Mouse (Mus musculus): Measurements from ENCODE around the gene Mtg2.

Mtg2 gene

DNA sequence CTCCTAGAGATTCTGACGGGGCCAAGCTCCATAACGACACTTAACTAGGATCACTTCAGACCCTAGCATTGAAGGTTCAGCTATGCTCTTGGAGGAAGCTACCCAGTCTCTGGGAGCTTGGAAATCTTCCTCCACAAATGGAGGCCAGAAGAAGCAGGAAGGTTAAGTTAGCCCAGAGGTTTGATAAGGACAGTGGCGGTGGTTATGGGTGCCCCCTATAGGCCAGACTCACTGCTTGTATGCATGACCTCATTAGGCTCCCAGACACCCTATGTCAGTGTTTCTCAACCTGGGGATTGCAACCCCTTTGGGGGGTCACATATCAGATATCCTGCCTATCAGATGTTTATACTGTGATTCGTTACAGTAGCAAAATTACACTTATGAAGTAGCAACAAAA is 36.7 kb downstream of the Mtg2 start:
- peak; percentile 34 to 47 for DNase-seq

DNA sequence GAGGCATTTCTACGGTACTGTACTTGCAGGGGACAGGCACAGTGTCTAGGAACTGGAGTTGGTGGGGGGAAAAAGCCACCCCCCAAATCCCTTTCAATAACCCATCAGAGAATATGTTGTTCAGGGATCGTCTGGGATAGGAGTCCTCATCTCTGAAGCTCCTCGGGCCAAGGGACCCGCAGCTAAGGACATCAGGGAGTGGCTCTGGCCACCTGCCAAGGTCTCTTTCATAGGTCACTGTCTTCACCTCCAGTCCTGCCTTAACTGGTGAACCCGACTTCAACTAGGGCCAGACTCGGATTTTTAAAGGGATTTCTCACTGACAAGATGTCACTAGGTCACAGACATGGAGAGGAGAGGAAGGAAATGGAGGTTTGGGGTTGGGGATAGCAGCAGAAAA is 37.9 kb downstream of the Mtg2 start:
- DNase-seq, result no peak

DNA sequence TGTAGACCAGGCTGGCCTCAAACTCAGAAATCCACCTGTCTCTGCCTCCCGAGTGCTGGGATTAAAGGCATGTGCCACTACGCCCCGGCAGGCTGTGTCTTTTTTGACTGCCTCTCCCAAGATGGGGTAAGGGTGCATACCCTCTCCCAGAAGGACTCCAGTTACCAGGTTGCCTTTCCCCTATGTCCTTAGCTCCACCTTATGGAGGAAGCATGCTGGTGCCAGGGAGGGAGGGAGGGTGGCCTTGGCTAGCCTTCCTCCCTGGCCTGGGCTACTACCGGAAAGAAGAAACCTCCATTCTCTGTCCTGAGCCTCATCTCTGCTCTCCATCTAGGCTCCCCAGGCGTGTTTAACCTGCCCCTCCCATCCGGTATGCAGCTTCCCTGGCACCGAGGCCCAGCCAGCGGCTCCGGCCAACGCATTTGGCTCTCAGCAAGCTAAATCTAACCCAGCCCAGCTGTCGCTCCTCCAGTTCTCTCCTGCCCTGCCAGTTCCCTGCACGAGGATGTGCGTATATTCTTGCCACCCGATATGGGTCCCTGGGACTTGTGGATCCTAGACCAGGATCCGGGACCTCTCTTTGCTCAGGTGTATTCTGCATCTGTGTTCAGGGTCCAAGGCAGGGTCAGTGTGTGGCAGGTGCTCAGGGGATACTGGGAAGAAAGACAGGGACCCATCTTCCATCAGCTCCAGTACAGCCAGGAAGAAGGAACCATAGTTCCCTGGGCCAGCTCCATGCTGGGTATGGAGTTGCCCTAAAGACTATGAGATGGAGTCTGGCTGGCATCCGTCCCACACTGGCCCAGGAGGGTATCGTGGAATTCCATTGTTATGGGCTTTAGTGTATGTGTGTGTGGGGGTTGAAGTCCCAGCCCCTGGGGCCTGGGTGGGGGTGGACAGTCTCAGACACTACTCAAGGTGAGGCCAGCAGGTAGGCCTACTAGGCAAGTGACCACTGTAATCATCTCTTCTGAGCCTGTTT is 43.8 kb downstream of the Mtg2 start:
- DNase-seq, result no peak

DNA sequence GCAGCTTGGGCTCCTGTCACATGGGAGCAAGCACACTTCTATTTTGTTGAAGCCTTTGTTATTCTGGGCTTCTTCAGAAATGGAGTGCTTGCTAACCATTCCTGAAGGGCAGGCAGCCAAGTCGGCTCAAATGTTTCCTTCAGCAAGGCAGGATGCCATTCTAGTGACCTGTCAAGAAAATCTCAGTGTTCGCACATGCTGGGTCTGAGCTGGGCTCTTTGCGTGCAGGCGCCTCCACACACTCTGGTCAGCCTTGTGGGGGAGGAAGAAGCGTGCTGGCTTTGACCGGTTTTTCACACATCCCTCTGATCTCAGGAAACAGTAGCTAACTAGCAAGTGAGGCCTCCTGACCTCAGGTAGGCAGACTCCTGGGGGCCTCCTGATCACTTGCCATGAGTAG is 44.9 kb downstream of the Mtg2 start:
- DNase-seq, result no peak

DNA sequence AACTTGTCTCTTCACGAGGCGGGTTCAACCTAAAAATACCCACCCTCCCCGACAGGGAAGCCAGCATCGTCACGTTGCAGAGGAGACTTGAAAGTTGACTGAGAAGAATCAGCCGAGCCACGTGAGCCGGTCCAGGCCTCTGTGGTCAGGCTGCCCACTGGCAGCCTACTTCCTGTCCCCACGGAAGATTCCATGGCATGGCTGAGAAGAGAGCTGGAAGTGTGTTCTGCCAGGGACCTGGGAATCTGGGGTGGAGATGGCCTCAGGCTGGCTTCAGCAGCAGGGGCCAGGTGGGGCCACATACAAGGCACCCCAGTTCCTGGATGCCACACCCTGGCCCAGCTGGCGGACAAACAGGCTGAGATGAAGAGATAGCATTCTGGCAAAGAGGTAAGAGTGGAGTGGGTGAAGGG is 45.7 kb downstream of the Mtg2 start:
- no peak for DNase-seq

DNA sequence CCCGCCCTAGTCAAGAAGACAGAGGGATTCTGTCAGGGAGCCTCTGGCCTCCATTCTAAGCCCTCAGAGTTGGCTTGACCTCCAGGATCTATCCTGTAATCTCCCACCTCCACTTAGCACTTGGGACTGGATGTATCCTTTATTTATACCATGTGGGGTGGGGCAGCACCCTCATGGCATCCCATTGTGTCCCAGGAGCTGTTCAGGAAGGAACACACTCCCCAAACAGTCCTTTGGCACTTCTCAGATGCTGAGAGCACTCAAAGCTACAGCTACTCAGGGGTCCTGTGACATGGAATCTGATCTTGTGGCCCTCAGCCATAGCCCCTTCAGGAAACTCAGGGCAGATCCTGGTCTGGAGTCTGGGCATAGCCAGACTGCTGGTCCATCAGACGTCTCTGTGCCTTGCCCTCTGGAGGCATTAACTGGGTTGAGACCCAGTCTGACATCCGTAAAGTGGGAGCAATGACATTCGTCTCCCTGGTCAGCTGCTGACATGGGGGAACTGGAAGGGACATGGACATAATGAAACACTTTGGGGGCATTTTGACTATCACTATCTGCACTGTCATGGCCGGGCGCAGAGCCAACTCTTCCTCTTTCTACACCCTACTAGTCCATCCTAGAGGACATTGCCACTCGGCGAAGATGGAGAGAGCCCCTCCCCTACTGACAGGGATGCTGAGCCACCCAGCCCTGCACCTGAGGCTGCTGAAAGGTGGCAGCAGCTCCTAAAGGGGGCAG is 46.5 kb downstream of the Mtg2 start:
- no peak for DNase-seq

DNA sequence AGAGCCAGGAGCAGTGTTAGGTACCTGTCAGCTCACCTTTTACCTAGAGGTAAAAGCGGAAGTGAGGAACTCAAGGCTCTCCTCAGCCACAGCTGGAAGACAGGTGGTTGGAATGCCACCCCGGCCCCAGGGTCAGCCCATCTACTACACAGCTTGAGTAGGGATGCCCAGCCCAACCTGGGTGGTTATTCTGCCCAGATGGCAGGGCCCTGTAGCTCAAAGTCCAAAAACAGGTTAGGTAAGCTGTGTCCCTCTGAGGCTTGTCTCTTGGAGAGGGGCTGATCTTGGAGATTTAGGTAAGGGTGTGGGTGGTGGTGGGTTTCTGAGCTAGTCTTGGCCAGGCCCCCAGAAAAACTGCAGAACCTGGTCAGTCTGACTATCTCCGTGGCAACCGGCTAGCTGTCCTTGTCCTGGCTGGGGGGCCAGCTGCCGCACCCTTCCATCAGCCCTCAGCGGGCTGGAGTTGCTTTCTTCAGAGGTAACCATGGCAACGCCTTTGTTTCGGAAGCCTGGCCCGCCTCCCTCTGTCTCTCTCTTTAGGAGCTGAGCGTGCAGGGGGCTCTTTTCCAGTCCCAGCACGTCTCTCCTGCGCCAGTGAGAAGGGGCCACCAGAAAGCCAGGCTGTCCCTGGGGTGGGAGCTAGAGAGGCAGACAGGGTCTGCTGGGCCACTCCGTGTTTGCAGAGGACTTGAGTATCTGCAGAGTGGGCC is 47.3 kb downstream of the Mtg2 start:
- peak; percentile 19 to 20 for DNase-seq

DNA sequence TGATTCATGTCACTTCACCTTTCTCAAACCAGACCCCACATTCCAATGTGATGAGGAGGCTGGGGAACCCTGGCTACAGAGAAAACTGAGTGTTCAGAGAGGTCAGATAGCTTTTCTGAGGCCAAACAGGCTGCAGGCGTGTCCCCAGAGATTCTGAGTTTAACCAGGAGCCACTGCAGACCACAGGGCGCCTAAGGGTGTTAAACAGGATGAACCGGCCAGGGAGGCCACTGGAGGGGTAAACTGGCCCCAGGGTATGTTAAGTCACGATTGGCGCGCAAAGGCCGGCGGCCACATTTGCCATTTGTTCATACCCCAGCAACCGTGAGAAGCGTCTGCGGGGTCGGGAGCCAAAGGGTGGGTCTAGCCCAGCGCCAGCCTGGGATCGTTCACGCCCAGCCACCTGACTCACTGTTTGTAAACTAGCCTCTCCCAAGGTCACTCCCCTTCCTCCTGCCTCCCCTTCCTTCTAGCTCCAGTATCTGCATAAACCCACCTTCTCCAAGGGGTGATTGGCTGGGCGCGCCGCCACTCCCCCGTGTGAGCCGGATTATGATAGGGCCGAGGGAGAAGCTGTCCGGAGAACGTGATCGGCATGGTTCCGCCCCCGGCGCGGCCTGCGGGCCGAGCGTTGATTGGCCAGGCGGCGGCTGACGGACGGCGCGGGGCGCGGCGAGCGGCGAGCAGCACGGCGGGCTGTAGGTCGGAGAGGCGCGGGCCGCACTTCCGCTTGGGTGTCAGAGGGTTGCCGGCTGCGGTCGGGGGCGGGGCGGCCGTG is 48.5 kb downstream of the Mtg2 start, which contains the start of gene Osbpl2:
Gene Osbpl2 (plus strand): TSS at position 646 of the 778 bp plus-strand sequence.
- DNase-seq, result peak; percentile 96 to 97

DNA sequence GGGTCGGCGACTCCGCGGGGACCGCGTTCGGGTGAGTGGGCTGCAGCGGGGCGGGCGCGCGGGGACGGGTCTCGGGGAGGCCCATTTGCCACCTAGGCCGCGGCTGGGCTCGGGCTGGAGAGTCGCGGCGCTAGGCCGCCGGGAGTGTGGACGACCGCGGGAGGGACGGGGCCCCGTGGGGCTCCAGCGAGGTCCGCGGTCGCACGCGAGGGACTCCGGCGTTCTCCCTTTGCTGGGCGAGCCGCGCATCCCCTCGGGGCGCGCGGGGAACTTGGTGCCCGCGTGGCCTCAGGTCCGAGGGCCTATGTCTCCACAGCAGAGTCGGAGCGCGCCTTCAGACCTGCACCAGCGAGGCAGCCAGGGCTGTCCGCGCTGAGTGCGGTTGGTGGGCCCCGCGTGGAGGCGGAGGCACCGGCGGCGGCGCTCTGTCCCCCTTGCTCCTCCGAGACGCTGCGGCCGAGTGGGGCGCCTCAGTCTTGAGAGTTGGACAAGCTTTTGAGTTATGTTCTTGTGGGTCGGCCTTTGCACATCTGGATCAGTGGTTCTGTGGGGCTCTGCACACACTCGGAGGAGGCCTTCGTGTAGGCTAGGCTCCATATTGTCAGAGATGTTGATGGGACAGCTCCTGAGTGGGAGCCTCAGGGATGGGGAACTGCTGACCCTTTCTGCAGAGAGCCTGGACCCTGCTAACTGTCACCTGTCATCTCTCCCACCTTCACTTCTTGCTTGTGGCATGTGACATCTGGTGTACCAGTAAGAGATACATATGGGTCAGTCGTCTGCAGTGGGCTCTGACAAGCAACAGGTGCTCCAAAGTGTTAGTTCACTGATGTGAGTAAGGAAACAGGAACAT is 49.3 kb downstream of the Mtg2 start:
- peak; percentile 48 to 59 for DNase-seq

DNA sequence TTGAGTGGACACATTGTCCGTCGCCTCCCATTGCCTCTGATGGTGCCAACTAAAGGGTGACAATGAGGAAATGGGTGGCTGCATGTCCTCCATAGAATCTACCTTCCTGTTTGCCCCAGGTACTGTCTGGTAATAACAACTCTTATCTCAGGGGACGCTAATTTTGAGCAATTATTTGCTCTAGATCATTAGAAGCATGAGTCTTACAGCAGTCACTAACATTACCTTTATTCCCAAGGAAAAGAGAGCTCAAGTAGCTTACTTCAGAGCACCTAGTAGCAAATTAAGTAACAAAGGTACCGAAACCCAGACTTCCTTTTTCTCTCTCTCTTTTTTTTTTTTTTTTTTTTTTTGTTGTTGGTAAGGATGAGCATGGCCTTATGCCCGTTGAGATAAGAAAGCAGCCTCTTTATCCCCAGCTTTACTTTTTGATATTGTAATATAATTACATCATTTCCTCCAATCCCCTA is 49.9 kb downstream of the Mtg2 start:
- DNase-seq, result no peak

DNA sequence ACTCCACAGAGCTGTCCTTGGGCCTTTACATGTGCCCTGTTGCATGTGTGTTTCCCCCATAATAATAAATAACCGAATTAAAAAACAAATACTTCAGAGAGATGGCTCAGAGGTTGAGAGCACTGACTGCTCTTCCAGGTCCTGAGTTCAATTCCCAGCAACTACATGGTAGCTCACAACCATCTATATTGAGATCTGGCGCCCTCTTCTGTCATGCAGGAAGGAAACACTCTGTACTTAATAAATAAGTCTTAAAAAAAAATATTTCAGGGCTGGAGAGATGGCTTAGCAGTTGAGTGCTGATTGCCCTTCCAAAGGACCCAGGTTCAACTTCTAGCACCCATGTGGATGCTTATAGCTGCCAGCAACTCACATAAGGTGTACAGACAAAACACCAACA is 53.8 kb downstream of the Mtg2 start:
- no peak for DNase-seq

DNA sequence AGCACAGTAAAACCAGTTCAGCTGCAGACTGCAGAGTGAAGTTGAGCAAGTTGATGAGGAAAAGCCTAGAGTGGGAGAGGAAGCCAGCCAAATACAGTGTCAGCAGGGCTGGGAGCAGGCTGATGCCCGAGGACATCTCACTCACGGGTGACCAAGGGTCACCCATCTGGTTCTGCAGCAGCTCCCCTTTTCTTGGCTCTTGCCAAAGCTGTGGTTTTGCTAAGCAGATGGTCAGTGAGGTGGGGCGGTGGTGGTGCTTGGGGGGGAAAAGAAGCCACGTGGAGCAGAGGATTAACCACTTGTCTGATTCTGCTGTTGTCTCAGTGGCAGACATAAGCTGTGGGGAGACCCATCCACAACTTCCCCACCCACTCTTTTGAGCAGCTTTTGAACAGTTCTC is 55.8 kb downstream of the Mtg2 start:
- DNase-seq, result no peak

DNA sequence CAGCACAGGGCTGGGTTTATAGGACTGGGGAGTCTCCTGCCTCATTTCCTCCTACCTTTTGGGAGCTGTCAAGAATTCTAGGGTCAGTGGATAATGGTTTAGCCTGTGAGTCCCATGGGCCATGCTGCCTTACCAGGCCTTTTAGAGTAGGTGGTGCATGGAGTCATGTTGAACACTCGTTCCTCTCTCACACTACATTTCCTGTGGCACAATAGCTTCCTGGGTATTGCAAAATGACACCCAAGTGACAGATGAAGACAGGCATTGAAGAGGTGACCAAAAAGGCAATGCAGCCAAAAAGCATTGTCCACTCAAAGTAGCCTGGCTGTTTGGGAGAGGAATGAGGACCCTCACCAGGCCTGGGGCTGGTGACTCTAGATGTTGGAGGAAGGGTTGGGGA is 57.3 kb downstream of the Mtg2 start:
- no peak for DNase-seq

DNA sequence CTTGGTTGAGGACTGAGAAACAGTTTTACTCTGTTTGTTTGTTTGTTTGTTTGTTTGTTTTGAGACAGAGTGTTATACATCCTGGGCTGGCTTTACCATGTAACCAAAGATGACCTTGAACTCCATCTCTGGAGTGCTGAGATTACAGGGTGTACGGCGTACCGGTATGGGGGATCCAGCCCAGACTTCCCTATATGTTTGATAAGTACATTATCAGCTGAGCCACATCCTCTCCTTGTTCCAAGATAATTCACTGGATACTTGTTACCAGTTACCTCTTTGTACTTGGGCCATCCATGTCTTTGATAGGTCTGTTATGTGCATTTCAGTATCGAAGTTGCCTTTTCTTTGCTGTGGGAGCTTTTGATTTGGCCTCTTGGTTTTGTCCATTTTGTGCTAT is 62.8 kb downstream of the Mtg2 start:
- no peak for DNase-seq

DNA sequence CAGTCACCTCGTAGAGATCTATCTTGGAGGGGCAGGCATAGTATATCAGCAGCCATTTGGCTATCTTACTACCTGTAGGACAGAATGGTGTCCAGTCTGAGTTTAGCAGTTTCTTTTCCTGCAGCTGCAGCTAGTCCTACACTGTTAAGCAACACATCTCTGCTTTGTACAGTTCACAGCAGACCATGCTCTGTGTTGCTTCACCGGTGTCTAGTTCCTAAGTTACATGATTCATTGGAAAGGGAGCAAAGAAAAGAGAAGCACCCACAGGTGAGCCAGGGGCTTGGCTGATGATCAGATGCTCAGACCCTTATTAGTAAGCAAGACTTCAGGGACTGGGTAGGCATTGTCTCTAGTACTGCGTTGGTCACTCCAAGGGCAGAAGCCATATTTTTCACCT is 63.5 kb downstream of the Mtg2 start:
- no peak for DNase-seq

DNA sequence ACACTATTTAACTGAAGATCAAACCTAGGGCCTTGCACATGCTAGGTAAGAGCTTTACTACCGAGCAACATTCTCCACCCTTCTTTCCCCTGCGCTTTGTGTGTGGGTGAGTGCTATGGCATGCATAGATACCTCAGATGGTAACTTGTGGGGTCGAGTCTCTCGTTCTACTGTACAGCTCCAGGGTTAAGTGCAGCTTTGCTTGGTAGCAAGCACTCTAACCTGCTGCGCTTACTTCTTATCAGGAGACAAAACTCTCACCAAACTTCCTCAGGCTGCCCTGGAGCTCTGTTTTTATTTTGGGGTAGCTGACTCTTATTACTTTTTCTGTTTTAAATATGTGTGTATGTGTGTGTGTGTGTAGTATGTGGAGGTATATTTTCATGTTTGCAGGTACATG is 65.0 kb downstream of the Mtg2 start:
- DNase-seq, result no peak

All from B cell, adult 2 months (primary cell).